Mouse (Mus musculus): Measurements from ENCODE around the gene Card10. TPM values are rescaled to one million over a fixed set of nuclear protein-coding genes. Genes with fewer than 3 reads are reported as not detected.

The Card10 gene
- total RNA-seq, 1 experiment, result 5.0 TPM

DNA sequence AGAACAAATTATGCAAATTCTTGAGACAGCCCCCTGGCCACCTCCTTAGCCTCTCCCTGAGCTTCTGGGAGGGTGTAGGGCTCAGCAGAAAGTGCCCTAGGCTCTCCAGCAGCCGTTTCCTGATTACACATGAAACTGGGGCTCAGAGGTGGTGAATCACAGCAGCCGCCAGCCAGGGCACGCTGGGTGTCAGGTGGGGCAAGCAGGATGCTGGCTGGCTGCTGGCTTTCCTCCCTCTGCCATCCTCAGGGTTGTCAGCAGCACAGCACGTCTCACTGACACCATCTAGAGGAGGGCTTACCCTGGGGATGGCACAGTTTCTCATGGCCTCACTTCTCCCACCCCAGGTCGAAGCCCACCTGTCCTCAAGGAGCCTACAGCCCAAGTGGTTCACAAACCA, 25.5 kb upstream of the Card10 start:
- DNase-seq (ENCODE audit: low read depth, low spot score), result no peak

GRCm38 (mm10) chr15:78826213-78827204, 23.7 kb upstream of the Card10 start:
- DNase-seq (ENCODE audit: low read depth, low spot score), result peak; percentile 56
- in situ Hi-C loops (cut with MboI; ENCODE audit: low sequenced_read_pairs in 2 of 2, unreplicated experiment in 2 of 2), result no loop called here
- no peak overlapping the region for H3K9ac ChIP-seq (ENCODE audit: insufficient read depth, low read depth, low read length, poor library complexity, severe bottlenecking)

More for the DNA sequence above, 25.5 kb upstream of the Card10 start:
- in situ Hi-C loops (cut with MboI; ENCODE audit: low sequenced_read_pairs in 2 of 2, unreplicated experiment in 2 of 2), result no loop called here
- no peaks in the 10 kb centered on the region for H3K36me3 ChIP-seq (ENCODE audit: control insufficient read depth, insufficient read depth, low read length, poor library complexity, severe bottlenecking)
- peaks cover 0 to 13% of the 10 kb centered on the region in 2 experiments; a peak in 1 of 4 replicates for H3K4me1 ChIP-seq (ENCODE audit: control insufficient read depth in 2 of 2, insufficient read depth in 2 of 2, low read length in 2 of 2, poor library complexity in 1 of 2)
- no peak overlapping the region for H3K9ac ChIP-seq (ENCODE audit: insufficient read depth, low read depth, low read length, poor library complexity, severe bottlenecking)
- TF ChIP-seq ZNF384 (IDR thresholded peaks at IDR 0.05; ENCODE audit: low read depth, low read length) (no peak), HCFC1 (IDR thresholded peaks at IDR 0.05; ENCODE audit: borderline replicate concordance, insufficient read depth, low read length) (no peak), MAFK (IDR thresholded peaks at IDR 0.05; ENCODE audit: insufficient read depth, low read depth, low read length) (no peak)
- H3K4me3 ChIP-seq (ENCODE audit: insufficient read depth in 1 of 2, low read depth in 1 of 2, low read length in 2 of 2, poor library complexity in 1 of 2, severe bottlenecking in 1 of 2), result no peak overlapping the region
- no peaks in the 10 kb centered on the region for H3K9me3 ChIP-seq (ENCODE audit: control insufficient read depth, insufficient read depth, low read depth, low read length)
- no peak overlapping the region for H3K27ac ChIP-seq (ENCODE audit: insufficient read depth, low read depth, low read length, poor library complexity, severe bottlenecking)

GRCm38 (mm10) chr15:78816074-78816391, 13.2 kb upstream of the Card10 start:
- H3K9me3 ChIP-seq (ENCODE audit: control insufficient read depth, insufficient read depth, low read depth, low read length), result no peaks in the 10 kb centered on the region
- H3K9ac ChIP-seq (ENCODE audit: insufficient read depth, low read depth, low read length, poor library complexity, severe bottlenecking), result no peak overlapping the region
- H3K4me3 ChIP-seq (ENCODE audit: insufficient read depth in 1 of 2, low read depth in 1 of 2, low read length in 2 of 2, poor library complexity in 1 of 2, severe bottlenecking in 1 of 2), result no peak overlapping the region
- no peak overlapping the region for H3K27ac ChIP-seq (ENCODE audit: insufficient read depth, low read depth, low read length, poor library complexity, severe bottlenecking)
- in situ Hi-C loops (cut with MboI; ENCODE audit: low sequenced_read_pairs in 2 of 2, unreplicated experiment in 2 of 2), result no loop called here
- no peak for DNase-seq (ENCODE audit: low read depth, low spot score)
- H3K36me3 ChIP-seq (ENCODE audit: control insufficient read depth, insufficient read depth, low read length, poor library complexity, severe bottlenecking), result no peaks in the 10 kb centered on the region
- TF ChIP-seq ZNF384 (IDR thresholded peaks at IDR 0.05; ENCODE audit: low read depth, low read length) (peak; percentile 61; the same call in 1 of the 2 replicates), MAFK (IDR thresholded peaks at IDR 0.05; ENCODE audit: insufficient read depth, low read depth, low read length) (no peak)
- peaks cover 3 to 14% of the 10 kb centered on the region in 2 experiments; a peak in 1 of 4 replicates for H3K4me1 ChIP-seq (ENCODE audit: control insufficient read depth in 2 of 2, insufficient read depth in 2 of 2, low read length in 2 of 2, poor library complexity in 1 of 2)

More at GRCm38 (mm10) chr15:78826213-78827204, 23.7 kb upstream of the Card10 start:
- Histone ChIP-seq H3K4me3 (ENCODE audit: insufficient read depth in 1 of 2, low read depth in 1 of 2, low read length in 2 of 2, poor library complexity in 1 of 2, severe bottlenecking in 1 of 2) (no peak overlapping the region), H3K27ac (ENCODE audit: insufficient read depth, low read depth, low read length, poor library complexity, severe bottlenecking) (no peak overlapping the region), H3K4me1 (ENCODE audit: control insufficient read depth in 2 of 2, insufficient read depth in 2 of 2, low read length in 2 of 2, poor library complexity in 1 of 2) (peaks cover 0 to 7% of the 10 kb centered on the region in 2 experiments; a peak in 1 of 4 replicates), H3K9me3 (ENCODE audit: control insufficient read depth, insufficient read depth, low read depth, low read length) (no peaks in the 10 kb centered on the region), H3K36me3 (ENCODE audit: control insufficient read depth, insufficient read depth, low read length, poor library complexity, severe bottlenecking) (no peaks in the 10 kb centered on the region)
- TF ChIP-seq ZC3H11A (IDR thresholded peaks at IDR 0.05; ENCODE audit: borderline replicate concordance, low read depth, low read length) (peak; percentile 82), MAFK (IDR thresholded peaks at IDR 0.05; ENCODE audit: insufficient read depth, low read depth, low read length) (0 out of 2 replicates have a peak, but pooled peaks have one; percentile 12), HCFC1 (IDR thresholded peaks at IDR 0.05; ENCODE audit: borderline replicate concordance, insufficient read depth, low read length) (no peak)

DNA sequence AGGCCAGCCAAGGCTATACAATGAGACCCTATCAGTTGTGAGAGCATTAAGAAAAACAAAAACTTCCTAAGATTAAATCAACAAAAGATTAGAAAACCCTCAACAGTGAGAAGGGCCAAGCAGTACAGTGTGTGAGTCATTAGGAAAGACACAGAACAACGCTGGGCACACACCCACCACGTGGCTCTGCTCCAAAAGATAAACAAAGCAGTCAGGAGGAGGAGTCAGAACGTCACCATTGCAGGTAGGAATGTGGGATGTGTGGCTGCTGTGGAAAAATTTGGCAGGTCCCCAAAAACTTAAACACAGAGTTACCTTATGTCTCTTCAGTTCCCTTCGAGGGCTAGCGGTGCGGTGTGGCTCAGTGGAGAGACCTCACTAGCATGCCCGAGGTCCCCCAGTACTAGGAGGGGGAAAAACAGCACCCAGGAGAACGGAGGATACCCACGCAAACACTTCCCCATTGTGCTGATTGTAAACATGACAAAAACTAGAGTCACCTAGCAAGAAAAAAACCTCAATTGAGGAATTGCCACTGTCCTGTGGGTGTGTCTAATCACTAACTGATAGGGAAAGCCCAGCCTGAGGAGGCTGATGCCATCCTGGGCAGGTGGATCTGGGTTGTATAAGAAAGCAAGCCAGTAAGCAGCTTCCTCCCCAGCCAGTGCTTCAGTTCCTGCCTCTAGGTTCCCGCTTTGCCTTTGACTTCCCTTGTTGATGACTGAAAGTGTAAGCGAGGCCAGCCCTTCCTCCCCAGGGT, 12.7 kb upstream of the Card10 start:
- in situ Hi-C loops (cut with MboI; ENCODE audit: low sequenced_read_pairs in 2 of 2, unreplicated experiment in 2 of 2), result no loop called here
- DNase-seq (ENCODE audit: low read depth, low spot score), result no peak
- H3K9me3 ChIP-seq (ENCODE audit: control insufficient read depth, insufficient read depth, low read depth, low read length), result no peaks in the 10 kb centered on the region
- TF ChIP-seq CHD2 (IDR thresholded peaks at IDR 0.05; ENCODE audit: low read depth, low read length), result no peak
- TF ChIP-seq ZC3H11A (IDR thresholded peaks at IDR 0.05; ENCODE audit: borderline replicate concordance, low read depth, low read length), result no peak
- no peak for TF ChIP-seq ZNF384 (IDR thresholded peaks at IDR 0.05; ENCODE audit: low read depth, low read length)
- TF ChIP-seq MAFK (IDR thresholded peaks at IDR 0.05; ENCODE audit: insufficient read depth, low read depth, low read length), result no peak
- no peak for TF ChIP-seq HCFC1 (IDR thresholded peaks at IDR 0.05; ENCODE audit: borderline replicate concordance, insufficient read depth, low read length)
- H3K27ac ChIP-seq (ENCODE audit: insufficient read depth, low read depth, low read length, poor library complexity, severe bottlenecking), result no peak overlapping the region
- H3K9ac ChIP-seq (ENCODE audit: insufficient read depth, low read depth, low read length, poor library complexity, severe bottlenecking), result no peak overlapping the region
- H3K4me3 ChIP-seq (ENCODE audit: insufficient read depth in 1 of 2, low read depth in 1 of 2, low read length in 2 of 2, poor library complexity in 1 of 2, severe bottlenecking in 1 of 2), result peak overlapping the region in 1 of 2 experiments; percentile 41; a peak in 1 of 4 replicates
- no peaks in the 10 kb centered on the region for H3K36me3 ChIP-seq (ENCODE audit: control insufficient read depth, insufficient read depth, low read length, poor library complexity, severe bottlenecking)
- H3K4me1 ChIP-seq (ENCODE audit: control insufficient read depth in 2 of 2, insufficient read depth in 2 of 2, low read length in 2 of 2, poor library complexity in 1 of 2), result peaks cover 3 to 16% of the 10 kb centered on the region in 2 experiments; a peak in 1 of 4 replicates
